Mouse (Mus musculus) thymus, adult 2 months (tissue): ENCODE results near the gene Igf1.

ENCODE experiments used
- CTCF ChIP-seq: fragments of 200-500 bp; IDR thresholded peaks from 2 replicates; pipeline ENCODE4 v1.5.1; 2012; ENCODE audit warnings: mild to moderate bottlenecking, control low read depth, low read length, moderate library complexity, borderline replicate concordance; ENCODE audit not compliant: control insufficient read depth, poor library complexity, insufficient read depth; ENCODE audit errors: extremely low read depth
- POLR2A ChIP-seq: fragments of 200-500 bp; IDR thresholded peaks from 2 replicates; pipeline ENCODE4 v1.6.1; 2012; ENCODE audit warnings: mild to moderate bottlenecking, low read length, control low read depth, moderate library complexity; ENCODE audit not compliant: control insufficient read depth, poor library complexity, insufficient read depth; ENCODE audit errors: extremely low read depth

GRCm38 (mm10) chr10:87813073-87813590, 44.9 kb upstream of the Igf1 start:
- TF ChIP-seq POLR2A (no peak), CTCF (no peak)
